Mouse (Mus musculus) frontal cortex, postnatal 14 days (tissue): ENCODE data around the gene Krtap10-10.
"Not testable (repeated sequence)": the region's sequence is repeated elsewhere in the genome, so short reads cannot be mapped to it uniquely, and the experiment has no call there.

Experiments
- DNase-seq, 2 experiments: peaks; one replicate each; pipeline ENCODE4 v3.0.0; 2022; ENCODE audit warnings: low spot score in 2 of 2

The Krtap10-10 gene

GRCm38 (mm10) chr10:77835647-77836046 is at the start of gene Krtap10-10:
Gene Krtap10-10 (plus strand): TSS chr10:77835947.
- no peak for DNase-seq

- DNase-seq = not testable (repeated sequence)
Observed at GRCm38 (mm10) chr10:77787876-77788275, 47.9 kb upstream of the Krtap10-10 start, which contains the start of gene Gm7137. Gene Gm7137 (minus strand): TSS chr10:77788200.

- DNase-seq = no peak
Observed at GRCm38 (mm10) chr10:77788621-77789020, 47.1 kb upstream of the Krtap10-10 start.

GRCm38 (mm10) chr10:77794976-77795375 is 40.8 kb upstream of the Krtap10-10 start, which contains the start of gene Gm9639:
Gene Gm9639 (minus strand): TSS chr10:77795076.
- no peak for DNase-seq

GRCm38 (mm10) chr10:77797677-77798076 is 38.1 kb upstream of the Krtap10-10 start:
- no peak for DNase-seq

- not testable (repeated sequence) for DNase-seq
Observed at GRCm38 (mm10) chr10:77798164-77798920, 37.4 kb upstream of the Krtap10-10 start.

GRCm38 (mm10) chr10:77798921-77799508 is 36.7 kb upstream of the Krtap10-10 start, which contains the start of gene Gm19668:
Gene Gm19668 (minus strand): TSS chr10:77799133.
- DNase-seq = no peak

- DNase-seq = no peak
Observed at GRCm38 (mm10) chr10:77804095-77804494, 31.7 kb upstream of the Krtap10-10 start.

GRCm38 (mm10) chr10:77811743-77812142 is 24.0 kb upstream of the Krtap10-10 start, which contains the start of gene Gm9507:
Gene Gm9507 (minus strand): TSS chr10:77811843.
- no peak for DNase-seq

GRCm38 (mm10) chr10:77814382-77814781 is 21.4 kb upstream of the Krtap10-10 start, which contains the start of gene Gm2696:
Gene Gm2696 (plus strand): TSS chr10:77814682.
- DNase-seq = no peak

GRCm38 (mm10) chr10:77815514-77815913 is 20.2 kb upstream of the Krtap10-10 start:
- no peak for DNase-seq

- DNase-seq = no peak
Observed at GRCm38 (mm10) chr10:77818523-77818922, 17.2 kb upstream of the Krtap10-10 start.

- no peak for DNase-seq
Observed at GRCm38 (mm10) chr10:77819203-77819602, 16.5 kb upstream of the Krtap10-10 start.

- no peak for DNase-seq
Observed at GRCm38 (mm10) chr10:77826951-77827350, 8.8 kb upstream of the Krtap10-10 start, which contains the start of gene Krtap10-4. Gene Krtap10-4 (minus strand): TSS chr10:77827095.

GRCm38 (mm10) chr10:77839006-77839405 is 3.3 kb downstream of the Krtap10-10 start:
- no peak for DNase-seq

- no peak for DNase-seq
Observed at GRCm38 (mm10) chr10:77846503-77846902, 10.8 kb downstream of the Krtap10-10 start, which contains the start of gene Gm36176. Gene Gm36176 (plus strand): TSS chr10:77846803.

- no peak for DNase-seq
Observed at GRCm38 (mm10) chr10:77846961-77847360, 11.2 kb downstream of the Krtap10-10 start.

- DNase-seq = no peak
Observed at GRCm38 (mm10) chr10:77847538-77847937, 11.8 kb downstream of the Krtap10-10 start.

- DNase-seq = no peak
Observed at GRCm38 (mm10) chr10:77852559-77852958, 16.8 kb downstream of the Krtap10-10 start, which contains the start of gene Gm10318. Gene Gm10318 (plus strand): TSS chr10:77852859.

GRCm38 (mm10) chr10:77861675-77862074 is 25.9 kb downstream of the Krtap10-10 start, which contains the start of gene Gm3285:
Gene Gm3285 (plus strand): TSS chr10:77861975.
- DNase-seq = no peak

GRCm38 (mm10) chr10:77864067-77864761 is 28.5 kb downstream of the Krtap10-10 start:
- no peak for DNase-seq

- DNase-seq = no peak
Observed at GRCm38 (mm10) chr10:77864762-77865143, 29.0 kb downstream of the Krtap10-10 start.
